Mouse (Mus musculus) neutrophil, adult 5-6 weeks (primary cell): ENCODE measurements around the gene Tm4sf1. TPM values are rescaled to one million over a fixed set of nuclear protein-coding genes. Genes with fewer than 3 reads are reported as not detected.

Experiments
- ATAC-seq: fragments of 151-379, 151-347 bp; 2 replicates; pipeline ENCODE4 v1.8.0; 2017; ENCODE audit warnings: mild to moderate bottlenecking, moderate TSS enrichment; ENCODE audit not compliant: insufficient number of reproducible peaks, poor library complexity, low FRiP score, severe bottlenecking; ENCODE audit errors: extremely low read depth
- total RNA-seq: library from RNA; stranded (forward); fragments of 200-1000 nt; gene quantifications from 2 replicates; pipeline ENCODE4 v1.2.3, GENCODE M21; 2017

The Tm4sf1 gene
- total RNA-seq, 1 experiment from 2014 or later, result not detected

- no peak for ATAC-seq
These were observed 9.0 kb downstream of the Tm4sf1 start for GRCm38 (mm10) chr3:57292826-57293225.

GRCm38 (mm10) chr3:57288944-57289491, 12.8 kb downstream of the Tm4sf1 start:
- ATAC-seq, result no peak

GRCm38 (mm10) chr3:57287854-57288720, 13.7 kb downstream of the Tm4sf1 start:
- ATAC-seq, result no peak

GRCm38 (mm10) chr3:57287438-57287837, 14.3 kb downstream of the Tm4sf1 start:
- ATAC-seq, result no peak

- ATAC-seq, result no peak
These were observed 23.6 kb downstream of the Tm4sf1 start for GRCm38 (mm10) chr3:57278225-57278624.

- ATAC-seq, result no peak
These were observed 24.3 kb downstream of the Tm4sf1 start for GRCm38 (mm10) chr3:57277453-57277852.

- no peak for ATAC-seq
These were observed 25.0 kb downstream of the Tm4sf1 start for GRCm38 (mm10) chr3:57276821-57277220.

- no peak for ATAC-seq
These were observed 32.8 kb downstream of the Tm4sf1 start for GRCm38 (mm10) chr3:57268994-57269393.

GRCm38 (mm10) chr3:57267559-57268173, 34.1 kb downstream of the Tm4sf1 start:
- ATAC-seq, result no peak

GRCm38 (mm10) chr3:57253041-57253440, 48.7 kb downstream of the Tm4sf1 start:
- no peak for ATAC-seq

GRCm38 (mm10) chr3:57252551-57252950, 49.2 kb downstream of the Tm4sf1 start:
- no peak for ATAC-seq

- ATAC-seq, result no peak
These were observed 56.5 kb downstream of the Tm4sf1 start for GRCm38 (mm10) chr3:57245242-57245641.

Other genes with a start within 250 kb of the Tm4sf1 start
- gene Tm4sf4, start 123.3 kb upstream of the Tm4sf1 start, total RNA-seq, result not detected in 2 replicates